Mouse (Mus musculus): ENCODE data around the gene Wdfy2. TPM values are rescaled to one million over a fixed set of nuclear protein-coding genes. Genes with fewer than 3 reads are reported as not detected.

Wdfy2 gene
- polyA plus RNA-seq, 1 experiment from 2014 or later = 13.0 TPM

- H3K27ac ChIP-seq (replicated peaks; ENCODE audit: low read depth, low read length) = no peak overlapping the region
- no peak overlapping the region for H3K4me2 ChIP-seq (ENCODE audit: low read length)
- WGBS = 87% methylated on average over 5 of the region's 5 CpGs
- H3K27me3 ChIP-seq (ENCODE audit: control insufficient read depth, insufficient read depth, low read length) = no peaks in the 10 kb centered on the region
- H3K4me3 ChIP-seq (replicated peaks; ENCODE audit: low read depth, low read length) = no peak overlapping the region
- H3K36me3 ChIP-seq (ENCODE audit: control insufficient read depth, insufficient read depth, low read length) = no peaks in the 10 kb centered on the region
- H3K4me1 ChIP-seq (ENCODE audit: control insufficient read depth, insufficient read depth, low read length) = peaks cover 4% of the 10 kb centered on the region; the same call in 1 of the 2 replicates
- ATAC-seq (ENCODE audit: low FRiP score, low TSS enrichment) (no peak), DNase-seq (no peak)
- H3K9me3 ChIP-seq (ENCODE audit: control insufficient read depth, low read length) = 0 out of 2 replicates have a peak, but pooled peaks cover 2% of the 10 kb centered on the region
- H3K9ac ChIP-seq (replicated peaks; ENCODE audit: low read length) = no peak overlapping the region
Measured at GRCm38 (mm10) chr14:62867069-62867468, 29.6 kb downstream of the Wdfy2 start.

- 96% methylated on average over 1 of the region's 1 CpGs for WGBS
- no peak for ATAC-seq (ENCODE audit: low FRiP score, low TSS enrichment)
- no peaks in the 10 kb centered on the region for H3K27me3 ChIP-seq (ENCODE audit: control insufficient read depth, insufficient read depth, low read length)
- no peaks in the 10 kb centered on the region for H3K36me3 ChIP-seq (ENCODE audit: control insufficient read depth, insufficient read depth, low read length)
- no peak for DNase-seq
- H3K9me3 ChIP-seq (ENCODE audit: control insufficient read depth, low read length) = 0 out of 2 replicates have a peak, but pooled peaks cover 2% of the 10 kb centered on the region
- no peak overlapping the region for H3K4me2 ChIP-seq (ENCODE audit: low read length)
- no peak overlapping the region for H3K9ac ChIP-seq (replicated peaks; ENCODE audit: low read length)
- peaks cover 4% of the 10 kb centered on the region; the same call in 1 of the 2 replicates for H3K4me1 ChIP-seq (ENCODE audit: control insufficient read depth, insufficient read depth, low read length)
- H3K4me3 ChIP-seq (replicated peaks; ENCODE audit: low read depth, low read length) = no peak overlapping the region
- H3K27ac ChIP-seq (replicated peaks; ENCODE audit: low read depth, low read length) = no peak overlapping the region
Measured at GRCm38 (mm10) chr14:62867576-62867975, 30.1 kb downstream of the Wdfy2 start.

- H3K4me1 ChIP-seq (ENCODE audit: control insufficient read depth, insufficient read depth, low read length) = peaks cover 4% of the 10 kb centered on the region; the same call in 1 of the 2 replicates
- H3K27me3 ChIP-seq (ENCODE audit: control insufficient read depth, insufficient read depth, low read length) = no peaks in the 10 kb centered on the region
- no peak for ATAC-seq (ENCODE audit: low FRiP score, low TSS enrichment)
- DNase-seq = no peak
- H3K9ac ChIP-seq (replicated peaks; ENCODE audit: low read length) = no peak overlapping the region
- H3K36me3 ChIP-seq (ENCODE audit: control insufficient read depth, insufficient read depth, low read length) = no peaks in the 10 kb centered on the region
- H3K27ac ChIP-seq (replicated peaks; ENCODE audit: low read depth, low read length) = no peak overlapping the region
- 0 out of 2 replicates have a peak, but pooled peaks cover 2% of the 10 kb centered on the region for H3K9me3 ChIP-seq (ENCODE audit: control insufficient read depth, low read length)
- WGBS = 48% methylated on average over 3 of the region's 3 CpGs
- H3K4me3 ChIP-seq (replicated peaks; ENCODE audit: low read depth, low read length) = no peak overlapping the region
- no peak overlapping the region for H3K4me2 ChIP-seq (ENCODE audit: low read length)
Measured at GRCm38 (mm10) chr14:62868254-62868653, 30.8 kb downstream of the Wdfy2 start.

- ATAC-seq (ENCODE audit: low FRiP score, low TSS enrichment) = no peak
- WGBS = 97% methylated on average over 7 of the region's 7 CpGs
Measured at GRCm38 (mm10) chr14:62870238-62870638, 32.8 kb downstream of the Wdfy2 start.

GRCm38 (mm10) chr14:62871431-62871830 is 34.0 kb downstream of the Wdfy2 start:
- 0 out of 2 replicates have a peak, but pooled peaks cover 2% of the 10 kb centered on the region for H3K9me3 ChIP-seq (ENCODE audit: control insufficient read depth, low read length)
- no peaks in the 10 kb centered on the region for H3K27me3 ChIP-seq (ENCODE audit: control insufficient read depth, insufficient read depth, low read length)
- H3K36me3 ChIP-seq (ENCODE audit: control insufficient read depth, insufficient read depth, low read length) = no peaks in the 10 kb centered on the region
- H3K4me1 ChIP-seq (ENCODE audit: control insufficient read depth, insufficient read depth, low read length) = peaks cover 2% of the 10 kb centered on the region; the same call in 1 of the 2 replicates
- no peak for ATAC-seq (ENCODE audit: low FRiP score, low TSS enrichment)
- H3K4me2 ChIP-seq (ENCODE audit: low read length) = no peak overlapping the region
- no peak for DNase-seq
- H3K27ac ChIP-seq (replicated peaks; ENCODE audit: low read depth, low read length) = no peak overlapping the region
- no peak overlapping the region for H3K4me3 ChIP-seq (replicated peaks; ENCODE audit: low read depth, low read length)
- no peak overlapping the region for H3K9ac ChIP-seq (replicated peaks; ENCODE audit: low read length)
- 96% methylated on average over 5 of the region's 5 CpGs for WGBS

More at GRCm38 (mm10) chr14:62870238-62870638, 32.8 kb downstream of the Wdfy2 start:
- peaks cover 2% of the 10 kb centered on the region for H3K4me1 ChIP-seq (ENCODE audit: control insufficient read depth, insufficient read depth, low read length)
- H3K27me3 ChIP-seq (ENCODE audit: control insufficient read depth, insufficient read depth, low read length) = no peaks in the 10 kb centered on the region
- no peak for DNase-seq
- no peaks in the 10 kb centered on the region for H3K36me3 ChIP-seq (ENCODE audit: control insufficient read depth, insufficient read depth, low read length)
- 0 out of 2 replicates have a peak, but pooled peaks cover 2% of the 10 kb centered on the region for H3K9me3 ChIP-seq (ENCODE audit: control insufficient read depth, low read length)
- H3K27ac ChIP-seq (replicated peaks; ENCODE audit: low read depth, low read length) = no peak overlapping the region
- H3K9ac ChIP-seq (replicated peaks; ENCODE audit: low read length) = no peak overlapping the region
- no peak overlapping the region for H3K4me3 ChIP-seq (replicated peaks; ENCODE audit: low read depth, low read length)
- no peak overlapping the region for H3K4me2 ChIP-seq (ENCODE audit: low read length)

- H3K36me3 ChIP-seq (ENCODE audit: control insufficient read depth, insufficient read depth, low read length) = no peaks in the 10 kb centered on the region
- H3K27ac ChIP-seq (replicated peaks; ENCODE audit: low read depth, low read length) = no peak overlapping the region
- no peak overlapping the region for H3K9ac ChIP-seq (replicated peaks; ENCODE audit: low read length)
- no peak for ATAC-seq (ENCODE audit: low FRiP score, low TSS enrichment)
- no peak overlapping the region for H3K4me3 ChIP-seq (replicated peaks; ENCODE audit: low read depth, low read length)
- 0 out of 2 replicates have a peak, but pooled peaks cover 2% of the 10 kb centered on the region for H3K9me3 ChIP-seq (ENCODE audit: control insufficient read depth, low read length)
- 91% methylated on average over 2 of the region's 2 CpGs for WGBS
- no peaks in the 10 kb centered on the region for H3K27me3 ChIP-seq (ENCODE audit: control insufficient read depth, insufficient read depth, low read length)
- peaks cover 2% of the 10 kb centered on the region; the same call in 1 of the 2 replicates for H3K4me1 ChIP-seq (ENCODE audit: control insufficient read depth, insufficient read depth, low read length)
- no peak for DNase-seq
- no peak overlapping the region for H3K4me2 ChIP-seq (ENCODE audit: low read length)
Measured at GRCm38 (mm10) chr14:62871932-62872331, 34.5 kb downstream of the Wdfy2 start.

GRCm38 (mm10) chr14:62873820-62874219 is 36.3 kb downstream of the Wdfy2 start:
- Histone ChIP-seq H3K9me3 (ENCODE audit: control insufficient read depth, low read length) (0 out of 2 replicates have a peak, but pooled peaks cover 2% of the 10 kb centered on the region), H3K27me3 (ENCODE audit: control insufficient read depth, insufficient read depth, low read length) (no peaks in the 10 kb centered on the region), H3K4me2 (ENCODE audit: low read length) (no peak overlapping the region), H3K9ac (replicated peaks; ENCODE audit: low read length) (no peak overlapping the region), H3K36me3 (ENCODE audit: control insufficient read depth, insufficient read depth, low read length) (no peaks in the 10 kb centered on the region), H3K4me3 (replicated peaks; ENCODE audit: low read depth, low read length) (no peak overlapping the region), H3K4me1 (ENCODE audit: control insufficient read depth, insufficient read depth, low read length) (peaks cover 5% of the 10 kb centered on the region; the same call in 1 of the 2 replicates), H3K27ac (replicated peaks; ENCODE audit: low read depth, low read length) (no peak overlapping the region)
- DNase-seq (no peak), ATAC-seq (ENCODE audit: low FRiP score, low TSS enrichment) (no peak; the same call in 1 of the 2 replicates)
- 21% methylated on average over 4 of the region's 4 CpGs for WGBS

GRCm38 (mm10) chr14:62874348-62874747 is 36.9 kb downstream of the Wdfy2 start:
- no peak overlapping the region for H3K9ac ChIP-seq (replicated peaks; ENCODE audit: low read length)
- H3K27me3 ChIP-seq (ENCODE audit: control insufficient read depth, insufficient read depth, low read length) = no peaks in the 10 kb centered on the region
- DNase-seq (peak; percentile 80), ATAC-seq (ENCODE audit: low FRiP score, low TSS enrichment) (peak; percentile 27; the same call in 1 of the 2 replicates)
- H3K27ac ChIP-seq (replicated peaks; ENCODE audit: low read depth, low read length) = no peak overlapping the region
- 9% methylated on average over 8 of the region's 8 CpGs for WGBS
- no peak overlapping the region for H3K4me3 ChIP-seq (replicated peaks; ENCODE audit: low read depth, low read length)
- H3K4me1 ChIP-seq (ENCODE audit: control insufficient read depth, insufficient read depth, low read length) = peaks cover 10% of the 10 kb centered on the region
- no peaks in the 10 kb centered on the region for H3K36me3 ChIP-seq (ENCODE audit: control insufficient read depth, insufficient read depth, low read length)
- no peak overlapping the region for H3K4me2 ChIP-seq (ENCODE audit: low read length)
- 0 out of 2 replicates have a peak, but pooled peaks cover 2% of the 10 kb centered on the region for H3K9me3 ChIP-seq (ENCODE audit: control insufficient read depth, low read length)

- DNase-seq = no peak
- no peak overlapping the region for H3K9ac ChIP-seq (replicated peaks; ENCODE audit: low read length)
Measured at GRCm38 (mm10) chr14:62878076-62878475, 40.6 kb downstream of the Wdfy2 start.

More at GRCm38 (mm10) chr14:62878076-62878475, 40.6 kb downstream of the Wdfy2 start:
- Histone ChIP-seq H3K27me3 (ENCODE audit: control insufficient read depth, insufficient read depth, low read length) (no peaks in the 10 kb centered on the region), H3K27ac (replicated peaks; ENCODE audit: low read depth, low read length) (no peak overlapping the region), H3K4me2 (ENCODE audit: low read length) (no peak overlapping the region), H3K4me1 (ENCODE audit: control insufficient read depth, insufficient read depth, low read length) (peaks cover 31% of the 10 kb centered on the region), H3K9me3 (ENCODE audit: control insufficient read depth, low read length) (no peaks in the 10 kb centered on the region), H3K36me3 (ENCODE audit: control insufficient read depth, insufficient read depth, low read length) (no peaks in the 10 kb centered on the region), H3K4me3 (replicated peaks; ENCODE audit: low read depth, low read length) (no peak overlapping the region)
- WGBS = 82% methylated on average over 6 of the region's 6 CpGs
- no peak for ATAC-seq (ENCODE audit: low FRiP score, low TSS enrichment)
